Mouse (Mus musculus): ENCODE data around the gene Nckap5.

GRCm38 (mm10) chr1:126339250-126339649 lies 491.3 kb downstream of the Nckap5 start:
- TF ChIP-seq CTCF (IDR thresholded peaks at IDR 0.05; ENCODE audit: insufficient read depth, low read length), result no peak
- no peak for TF ChIP-seq POLR2A (IDR thresholded peaks at IDR 0.05; ENCODE audit: borderline replicate concordance, extremely low read depth, low read depth, low read length)
